Mouse (Mus musculus): ENCODE measurements at regions not wholly inside any gene's neighbourhood (a gene's known extent, or its start where the extent isn't known, plus 50 kb on each side); places are given as distances from the start of the nearest gene placed in this dataset.

- no peak overlapping the region for H3K4me2 ChIP-seq (replicated peaks; ENCODE audit: low read depth, low read length, severe bottlenecking)
- TF ChIP-seq POLR2A (IDR thresholded peaks at IDR 0.05; ENCODE audit: borderline replicate concordance, extremely low read depth, insufficient read depth, insufficient read length), result no peak
- DNase-seq (ENCODE audit: low spot score), result no peak
- no peaks in the 10 kb centered on the region for H3K9me3 ChIP-seq (ENCODE audit: control insufficient read depth, low read length)
- ATAC-seq (ENCODE audit: low FRiP score, low read depth), result no peak
- WGBS, result 62% methylated on average over 3 of the region's 3 CpGs
- no peaks in the 10 kb centered on the region for H3K36me3 ChIP-seq (ENCODE audit: control insufficient read depth, insufficient read depth, low read length)
- no peak overlapping the region for H3K9ac ChIP-seq (ENCODE audit: low read depth, low read length, severe bottlenecking)
- peaks cover 3% of the 10 kb centered on the region; the same call in 1 of the 2 replicates for H3K4me1 ChIP-seq (ENCODE audit: control insufficient read depth, insufficient read depth, low read length)
- H3K27me3 ChIP-seq (ENCODE audit: control insufficient read depth, insufficient read depth, low read length), result no peaks in the 10 kb centered on the region
- H3K4me3 ChIP-seq (replicated peaks; ENCODE audit: low read length), result no peak overlapping the region
- no peak overlapping the region for H3K27ac ChIP-seq (replicated peaks; ENCODE audit: low read depth, low read length)
Measured at GRCm38 (mm10) chr10:100161117-100161516, 145.7 kb downstream of the Kitl start.

- H3K27ac ChIP-seq (replicated peaks; ENCODE audit: low read depth, low read length), result no peak overlapping the region
- ATAC-seq (ENCODE audit: low FRiP score, low read depth), result no peak
- 56% methylated on average over 1 of the region's 1 CpGs for WGBS
Measured at GRCm38 (mm10) chr10:100164526-100164925, 149.1 kb downstream of the Kitl start.

GRCm38 (mm10) chr10:100170836-100171235 lies 155.4 kb downstream of the Kitl start:
- no peak overlapping the region for H3K4me2 ChIP-seq (replicated peaks; ENCODE audit: low read depth, low read length, severe bottlenecking)
- H3K4me1 ChIP-seq (ENCODE audit: control insufficient read depth, insufficient read depth, low read length), result no peaks in the 10 kb centered on the region
- no peaks in the 10 kb centered on the region for H3K36me3 ChIP-seq (ENCODE audit: control insufficient read depth, insufficient read depth, low read length)
- H3K9ac ChIP-seq (ENCODE audit: low read depth, low read length, severe bottlenecking), result no peak overlapping the region
- no peaks in the 10 kb centered on the region for H3K27me3 ChIP-seq (ENCODE audit: control insufficient read depth, insufficient read depth, low read length)
- H3K9me3 ChIP-seq (ENCODE audit: control insufficient read depth, low read length), result no peaks in the 10 kb centered on the region
- ATAC-seq (ENCODE audit: low FRiP score, low read depth) (no peak), DNase-seq (ENCODE audit: low spot score) (peak; percentile 10)
- no peak for TF ChIP-seq POLR2A (IDR thresholded peaks at IDR 0.05; ENCODE audit: borderline replicate concordance, extremely low read depth, insufficient read depth, insufficient read length)
- H3K27ac ChIP-seq (replicated peaks; ENCODE audit: low read depth, low read length), result no peak overlapping the region
- no peak overlapping the region for H3K4me3 ChIP-seq (replicated peaks; ENCODE audit: low read length)

More at GRCm38 (mm10) chr10:100164526-100164925, 149.1 kb downstream of the Kitl start:
- no peak overlapping the region for H3K9ac ChIP-seq (ENCODE audit: low read depth, low read length, severe bottlenecking)
- H3K4me1 ChIP-seq (ENCODE audit: control insufficient read depth, insufficient read depth, low read length), result no peaks in the 10 kb centered on the region
- H3K4me2 ChIP-seq (replicated peaks; ENCODE audit: low read depth, low read length, severe bottlenecking), result no peak overlapping the region
- no peak overlapping the region for H3K4me3 ChIP-seq (replicated peaks; ENCODE audit: low read length)
- no peak for DNase-seq (ENCODE audit: low spot score)
- no peak for TF ChIP-seq POLR2A (IDR thresholded peaks at IDR 0.05; ENCODE audit: borderline replicate concordance, extremely low read depth, insufficient read depth, insufficient read length)
- H3K9me3 ChIP-seq (ENCODE audit: control insufficient read depth, low read length), result no peaks in the 10 kb centered on the region
- no peaks in the 10 kb centered on the region for H3K27me3 ChIP-seq (ENCODE audit: control insufficient read depth, insufficient read depth, low read length)
- no peaks in the 10 kb centered on the region for H3K36me3 ChIP-seq (ENCODE audit: control insufficient read depth, insufficient read depth, low read length)

GRCm38 (mm10) chr10:100197673-100198072 lies 137.8 kb upstream of the Gm4301 start:
- no peak overlapping the region for H3K27ac ChIP-seq (replicated peaks; ENCODE audit: low read depth, low read length)
- no peak overlapping the region for H3K4me3 ChIP-seq (replicated peaks; ENCODE audit: low read length)
- no peaks in the 10 kb centered on the region for H3K9me3 ChIP-seq (ENCODE audit: control insufficient read depth, low read length)
- H3K27me3 ChIP-seq (ENCODE audit: control insufficient read depth, insufficient read depth, low read length), result no peaks in the 10 kb centered on the region
- H3K9ac ChIP-seq (ENCODE audit: low read depth, low read length, severe bottlenecking), result no peak overlapping the region
- no peak for DNase-seq (ENCODE audit: low spot score)
- no peaks in the 10 kb centered on the region for H3K36me3 ChIP-seq (ENCODE audit: control insufficient read depth, insufficient read depth, low read length)
- H3K4me2 ChIP-seq (replicated peaks; ENCODE audit: low read depth, low read length, severe bottlenecking), result no peak overlapping the region
- no peak for ATAC-seq (ENCODE audit: low FRiP score, low read depth)
- H3K4me1 ChIP-seq (ENCODE audit: control insufficient read depth, insufficient read depth, low read length), result no peaks in the 10 kb centered on the region
- TF ChIP-seq POLR2A (IDR thresholded peaks at IDR 0.05; ENCODE audit: borderline replicate concordance, extremely low read depth, insufficient read depth, insufficient read length), result no peak

GRCm38 (mm10) chr10:100199090-100199690 lies 136.3 kb upstream of the Gm4301 start:
- Histone ChIP-seq H3K27ac (replicated peaks; ENCODE audit: low read depth, low read length) (no peak overlapping the region), H3K4me3 (replicated peaks; ENCODE audit: low read length) (no peak overlapping the region), H3K4me2 (replicated peaks; ENCODE audit: low read depth, low read length, severe bottlenecking) (no peak overlapping the region), H3K4me1 (ENCODE audit: control insufficient read depth, insufficient read depth, low read length) (no peaks in the 10 kb centered on the region), H3K27me3 (ENCODE audit: control insufficient read depth, insufficient read depth, low read length) (no peaks in the 10 kb centered on the region), H3K36me3 (ENCODE audit: control insufficient read depth, insufficient read depth, low read length) (no peaks in the 10 kb centered on the region), H3K9ac (ENCODE audit: low read depth, low read length, severe bottlenecking) (no peak overlapping the region), H3K9me3 (ENCODE audit: control insufficient read depth, low read length) (no peaks in the 10 kb centered on the region)
- TF ChIP-seq POLR2A (IDR thresholded peaks at IDR 0.05; ENCODE audit: borderline replicate concordance, extremely low read depth, insufficient read depth, insufficient read length), result no peak
- no peak for ATAC-seq (ENCODE audit: low FRiP score, low read depth)
- DNase-seq (ENCODE audit: low spot score), result no peak
- 51% methylated on average over 8 of the region's 8 CpGs for WGBS

GRCm38 (mm10) chr10:100200431-100200830 lies 135.0 kb upstream of the Gm4301 start:
- DNase-seq (ENCODE audit: low spot score), result no peak
- Histone ChIP-seq H3K27me3 (ENCODE audit: control insufficient read depth, insufficient read depth, low read length) (no peaks in the 10 kb centered on the region), H3K4me3 (replicated peaks; ENCODE audit: low read length) (no peak overlapping the region), H3K4me2 (replicated peaks; ENCODE audit: low read depth, low read length, severe bottlenecking) (no peak overlapping the region), H3K9me3 (ENCODE audit: control insufficient read depth, low read length) (no peaks in the 10 kb centered on the region), H3K36me3 (ENCODE audit: control insufficient read depth, insufficient read depth, low read length) (no peaks in the 10 kb centered on the region), H3K27ac (replicated peaks; ENCODE audit: low read depth, low read length) (no peak overlapping the region), H3K9ac (ENCODE audit: low read depth, low read length, severe bottlenecking) (no peak overlapping the region), H3K4me1 (ENCODE audit: control insufficient read depth, insufficient read depth, low read length) (no peaks in the 10 kb centered on the region)
- TF ChIP-seq POLR2A (IDR thresholded peaks at IDR 0.05; ENCODE audit: borderline replicate concordance, extremely low read depth, insufficient read depth, insufficient read length), result no peak
- 35% methylated on average over 8 of the region's 8 CpGs for WGBS
- ATAC-seq (ENCODE audit: low FRiP score, low read depth), result no peak

Measured in limb, embryonic 14.5 days (tissue).